Mouse (Mus musculus): ENCODE results near the gene Ovol2. TPM values are rescaled to one million over a fixed set of nuclear protein-coding genes. Genes with fewer than 3 reads are reported as not detected.

The Ovol2 gene
- polyA plus RNA-seq, 1 experiment: not detected

GRCm38 (mm10) chr2:144265916-144266683 lies 65.8 kb downstream of the Ovol2 start:
- Histone ChIP-seq H3K79me3 (ENCODE audit: low read depth) (peaks cover 94% of the 10 kb centered on the region), H3ac (ENCODE audit: control insufficient read depth, insufficient read length, low read depth) (no peak overlapping the region), H3K4me3 (ENCODE audit: insufficient read depth, poor library complexity, severe bottlenecking) (no peak overlapping the region), H3K36me3 (ENCODE audit: control insufficient read depth, insufficient read depth) (peaks cover 88% of the 10 kb centered on the region), H3K27me3 (ENCODE audit: control insufficient read depth, insufficient read depth, insufficient read length) (no peaks in the 10 kb centered on the region), H3K79me2 (ENCODE audit: control insufficient read depth, insufficient read depth) (peaks cover 100% of the 10 kb centered on the region)
- TF ChIP-seq USF1 (IDR thresholded peaks at IDR 0.05; ENCODE audit: low read depth): no peak
- no peak for TF ChIP-seq MYOD1 (IDR thresholded peaks at IDR 0.05; ENCODE audit: control insufficient read depth, insufficient read length, low read depth)
- TF ChIP-seq CTCF (IDR thresholded peaks at IDR 0.05; ENCODE audit: control insufficient read depth, insufficient read depth, insufficient read length): no peak
- TF ChIP-seq FOSL1 (IDR thresholded peaks at IDR 0.05; ENCODE audit: insufficient read depth, low read length, poor library complexity, severe bottlenecking): no peak
- TF ChIP-seq MYOG (IDR thresholded peaks at IDR 0.05; ENCODE audit: control insufficient read depth, extremely low read depth, insufficient read length): no peak
- no peak for TF ChIP-seq MAX (IDR thresholded peaks at IDR 0.05)
- no peak for TF ChIP-seq CEBPB (IDR thresholded peaks at IDR 0.05; ENCODE audit: low read depth)

- no peak overlapping the region for H3K4me3 ChIP-seq (ENCODE audit: insufficient read depth, poor library complexity, severe bottlenecking)
- H3K36me3 ChIP-seq (ENCODE audit: control insufficient read depth, insufficient read depth): peaks cover 98% of the 10 kb centered on the region
- H3K27me3 ChIP-seq (ENCODE audit: control insufficient read depth, insufficient read depth, insufficient read length): no peaks in the 10 kb centered on the region
- peaks cover 100% of the 10 kb centered on the region for H3K79me2 ChIP-seq (ENCODE audit: control insufficient read depth, insufficient read depth)
- H3K79me3 ChIP-seq (ENCODE audit: low read depth): peaks cover 100% of the 10 kb centered on the region
- TF ChIP-seq FOSL1 (IDR thresholded peaks at IDR 0.05; ENCODE audit: insufficient read depth, low read length, poor library complexity, severe bottlenecking) (no peak), USF1 (IDR thresholded peaks at IDR 0.05; ENCODE audit: low read depth) (no peak), MAX (IDR thresholded peaks at IDR 0.05) (no peak), CEBPB (IDR thresholded peaks at IDR 0.05; ENCODE audit: low read depth) (no peak), CTCF (IDR thresholded peaks at IDR 0.05; ENCODE audit: control insufficient read depth, insufficient read depth, insufficient read length) (no peak), MYOG (IDR thresholded peaks at IDR 0.05; ENCODE audit: control insufficient read depth, extremely low read depth, insufficient read length) (no peak), MYOD1 (IDR thresholded peaks at IDR 0.05; ENCODE audit: control insufficient read depth, insufficient read length, low read depth) (no peak)
- H3ac ChIP-seq (ENCODE audit: control insufficient read depth, insufficient read length, low read depth): no peak overlapping the region
These were observed 66.8 kb downstream of the Ovol2 start for GRCm38 (mm10) chr2:144265120-144265488.

GRCm38 (mm10) chr2:144264398-144265119 lies 67.4 kb downstream of the Ovol2 start:
- Histone ChIP-seq H3K27me3 (ENCODE audit: control insufficient read depth, insufficient read depth, insufficient read length) (no peaks in the 10 kb centered on the region), H3K4me3 (ENCODE audit: insufficient read depth, poor library complexity, severe bottlenecking) (no peak overlapping the region), H3ac (ENCODE audit: control insufficient read depth, insufficient read length, low read depth) (no peak overlapping the region), H3K36me3 (ENCODE audit: control insufficient read depth, insufficient read depth) (peaks cover 100% of the 10 kb centered on the region), H3K79me3 (ENCODE audit: low read depth) (peaks cover 98% of the 10 kb centered on the region), H3K79me2 (ENCODE audit: control insufficient read depth, insufficient read depth) (peaks cover 100% of the 10 kb centered on the region)
- TF ChIP-seq MYOD1 (IDR thresholded peaks at IDR 0.05; ENCODE audit: control insufficient read depth, insufficient read length, low read depth) (no peak), CTCF (IDR thresholded peaks at IDR 0.05; ENCODE audit: control insufficient read depth, insufficient read depth, insufficient read length) (no peak), MYOG (IDR thresholded peaks at IDR 0.05; ENCODE audit: control insufficient read depth, extremely low read depth, insufficient read length) (no peak)

- Histone ChIP-seq H3ac (ENCODE audit: control insufficient read depth, insufficient read length, low read depth) (no peak overlapping the region), H3K27me3 (ENCODE audit: control insufficient read depth, insufficient read depth, insufficient read length) (no peaks in the 10 kb centered on the region), H3K36me3 (ENCODE audit: control insufficient read depth, insufficient read depth) (peaks cover 100% of the 10 kb centered on the region), H3K4me3 (ENCODE audit: insufficient read depth, poor library complexity, severe bottlenecking) (no peak overlapping the region), H3K79me2 (ENCODE audit: control insufficient read depth, insufficient read depth) (peaks cover 100% of the 10 kb centered on the region), H3K79me3 (ENCODE audit: low read depth) (peaks cover 96% of the 10 kb centered on the region)
- TF ChIP-seq MYOD1 (IDR thresholded peaks at IDR 0.05; ENCODE audit: control insufficient read depth, insufficient read length, low read depth) (no peak), USF1 (IDR thresholded peaks at IDR 0.05; ENCODE audit: low read depth) (no peak)
These were observed 69.1 kb downstream of the Ovol2 start for GRCm38 (mm10) chr2:144262837-144263236.

Other genes starting within 250 kb of the Ovol2 start
- 6.2 TPM for gene Mgme1, start 61.5 kb downstream of the Ovol2 start, polyA plus RNA-seq (2012; fragmentation: generic; extraction: Trizol)
- 87.4 TPM for gene Snx5, start 61.2 kb downstream of the Ovol2 start, polyA plus RNA-seq (2012; fragmentation: generic; extraction: Trizol)
- gene Kat14, start 36.8 kb upstream of the Ovol2 start, polyA plus RNA-seq (2012; fragmentation: generic; extraction: Trizol): 32.6 TPM
- gene Pet117, start 36.9 kb upstream of the Ovol2 start, polyA plus RNA-seq (2012; fragmentation: generic; extraction: Trizol): 1.2 TPM
- 0.16 TPM for gene Dzank1, start 195.3 kb upstream of the Ovol2 start, polyA plus RNA-seq (2012; fragmentation: generic; extraction: Trizol)
- 5.6 TPM for gene Polr3f, start 195.6 kb upstream of the Ovol2 start, polyA plus RNA-seq (2012; fragmentation: generic; extraction: Trizol)
- 6.0 TPM for gene Rbbp9, start 218.7 kb upstream of the Ovol2 start, polyA plus RNA-seq (2012; fragmentation: generic; extraction: Trizol)
- 60.4 TPM for gene Sec23b, start 224.1 kb upstream of the Ovol2 start, polyA plus RNA-seq (2012; fragmentation: generic; extraction: Trizol)